15 mouse cellular contexts compared by ENCODE assay signal in genomic region chr1:103762745-103763144, GRCm38 (mm10).
DNase-seq lines count a peak whose midpoint lies in the region; ATAC-seq and TF ChIP-seq lines count a peak whose summit lies in the region.
"Had no signal": no experiment of that assay in that cellular context is flagged by ENCODE, and none has a peak within 500 bp of the region (broad histone marks: within the 10 kb centered on the region; RNA-seq: fewer than 3 reads in every experiment).

No protein-coding gene starts in this region.

- no peaks in the 10 kb centered on the region for H3K79me2 ChIP-seq in liver, adult 2 months (ENCODE audit: control insufficient read depth, insufficient read depth, low read length)

- H3K27ac ChIP-seq in heart, postnatal 0 days (ENCODE audit: low read depth), result no peak overlapping the region
- no peak overlapping the region for H3K27ac ChIP-seq in heart, embryonic 11.5 days (ENCODE audit: low read depth, low read length)
- no peak overlapping the region for H3K27ac ChIP-seq in liver, adult 2 months (replicated peaks; ENCODE audit: insufficient read depth, low read depth, low read length)
- no peak overlapping the region for H3K27ac ChIP-seq in liver, embryonic 12.5 days
- H3K27ac ChIP-seq in ES-E14 (ENCODE audit: insufficient read depth, low read depth, low read length, poor library complexity, severe bottlenecking), result no peak overlapping the region
- no peak overlapping the region for H3K27ac ChIP-seq in embryonic facial prominence, embryonic 14.5 days (replicated peaks; ENCODE audit: low read depth, low read length)
- H3K27ac ChIP-seq: neural tube, embryonic 13.5 days had no signal

- no peaks in the 10 kb centered on the region for H3K36me3 ChIP-seq in heart, postnatal 0 days (replicated peaks; ENCODE audit: control insufficient read depth, insufficient read depth, low read length)
- no peaks in the 10 kb centered on the region for H3K36me3 ChIP-seq in heart, embryonic 11.5 days (ENCODE audit: control insufficient read depth, insufficient read depth, low read length)
- no peaks in the 10 kb centered on the region for H3K36me3 ChIP-seq in liver, adult 2 months (ENCODE audit: control insufficient read depth, insufficient read depth, low read length)
- no peaks in the 10 kb centered on the region for H3K36me3 ChIP-seq in liver, embryonic 12.5 days
- H3K36me3 ChIP-seq in ES-E14 (ENCODE audit: control insufficient read depth, insufficient read depth, low read length, poor library complexity, severe bottlenecking), result no peaks in the 10 kb centered on the region
- H3K36me3 ChIP-seq in embryonic facial prominence, embryonic 14.5 days (ENCODE audit: control insufficient read depth, insufficient read depth, low read length), result no peaks in the 10 kb centered on the region
- H3K36me3 ChIP-seq: neural tube, embryonic 13.5 days had no signal

- no peak overlapping the region for H3K9ac ChIP-seq in heart, postnatal 0 days (replicated peaks; ENCODE audit: low read depth, low read length)
- H3K9ac ChIP-seq in heart, embryonic 11.5 days (ENCODE audit: low read depth, low read length), result no peak overlapping the region
- no peak overlapping the region for H3K9ac ChIP-seq in liver, adult 2 months (ENCODE audit: low read depth, low read length)
- no peak overlapping the region for H3K9ac ChIP-seq in liver, embryonic 12.5 days
- no peak overlapping the region for H3K9ac ChIP-seq in ES-E14 (ENCODE audit: insufficient read depth, low read depth, low read length, poor library complexity, severe bottlenecking)
- no peak overlapping the region for H3K9ac ChIP-seq in embryonic facial prominence, embryonic 14.5 days (ENCODE audit: low read depth, low read length)
- H3K9ac ChIP-seq: lung, embryonic 14.5 days; neural tube, embryonic 13.5 days had no signal

- no peaks in the 10 kb centered on the region for H3K4me1 ChIP-seq in heart, postnatal 0 days (ENCODE audit: control insufficient read depth, insufficient read depth)
- H3K4me1 ChIP-seq in heart, embryonic 11.5 days (ENCODE audit: control insufficient read depth, insufficient read depth, low read length), result no peaks in the 10 kb centered on the region
- H3K4me1 ChIP-seq in liver, adult 2 months (ENCODE audit: control insufficient read depth, insufficient read depth, low read length), result peaks cover 6% of the 10 kb centered on the region
- H3K4me1 ChIP-seq in liver, embryonic 12.5 days, result no peaks in the 10 kb centered on the region
- no peaks in the 10 kb centered on the region for H3K4me1 ChIP-seq in ES-E14 (ENCODE audit: control insufficient read depth in 2 of 2, insufficient read depth in 2 of 2, low read length in 2 of 2, poor library complexity in 1 of 2)
- H3K4me1 ChIP-seq in embryonic facial prominence, embryonic 14.5 days (ENCODE audit: control insufficient read depth, insufficient read depth, low read length), result no peaks in the 10 kb centered on the region
- H3K4me1 ChIP-seq: neural tube, embryonic 13.5 days had no signal

- no peak overlapping the region for H3K4me2 ChIP-seq in heart, postnatal 0 days (ENCODE audit: low read depth, low read length)
- no peak overlapping the region for H3K4me2 ChIP-seq in heart, embryonic 11.5 days
- H3K4me2 ChIP-seq in liver, embryonic 12.5 days, result no peak overlapping the region
- no peak overlapping the region for H3K4me2 ChIP-seq in embryonic facial prominence, embryonic 14.5 days (ENCODE audit: low read depth, low read length)
- H3K4me2 ChIP-seq: lung, embryonic 14.5 days; neural tube, embryonic 13.5 days had no signal

- no peaks in the 10 kb centered on the region for H3K9me3 ChIP-seq in heart, postnatal 0 days (replicated peaks; ENCODE audit: control insufficient read depth, low read length)
- no peaks in the 10 kb centered on the region for H3K9me3 ChIP-seq in heart, embryonic 11.5 days (replicated peaks; ENCODE audit: control insufficient read depth, low read length)
- H3K9me3 ChIP-seq in liver, embryonic 12.5 days (replicated peaks), result no peaks in the 10 kb centered on the region
- no peaks in the 10 kb centered on the region for H3K9me3 ChIP-seq in ES-E14 (ENCODE audit: control insufficient read depth, insufficient read depth, low read depth, low read length)
- H3K9me3 ChIP-seq in embryonic facial prominence, embryonic 14.5 days (ENCODE audit: control insufficient read depth, low read length), result no peaks in the 10 kb centered on the region
- H3K9me3 ChIP-seq: neural tube, embryonic 13.5 days had no signal

- no peak for ATAC-seq in heart, postnatal 0 days (ENCODE audit: insufficient read depth, low read depth)
- no peak for ATAC-seq in heart, embryonic 11.5 days (replicated peaks; ENCODE audit: insufficient number of reproducible peaks, low FRiP score, low TSS enrichment)
- ATAC-seq in liver, embryonic 12.5 days, result no peak
- no peak for ATAC-seq in embryonic facial prominence, embryonic 14.5 days (ENCODE audit: low read depth)
- ATAC-seq: CD4-positive, CD25-positive, alpha-beta regulatory T cell, adult 4 months had no signal

- H3K4me3 ChIP-seq in heart, postnatal 0 days (ENCODE audit: low read depth, low read length), result no peak overlapping the region
- no peak overlapping the region for H3K4me3 ChIP-seq in heart, embryonic 11.5 days (ENCODE audit: low read depth, low read length)
- H3K4me3 ChIP-seq in liver, adult 2 months (ENCODE audit: insufficient read depth, low read depth, low read length), result no peak overlapping the region
- H3K4me3 ChIP-seq in liver, embryonic 12.5 days, result no peak overlapping the region
- no peak overlapping the region for H3K4me3 ChIP-seq in ES-E14 (ENCODE audit: insufficient read depth in 1 of 2, low read depth in 1 of 2, low read length in 2 of 2, poor library complexity in 1 of 2, severe bottlenecking in 1 of 2)
- H3K4me3 ChIP-seq in embryonic facial prominence, embryonic 14.5 days (ENCODE audit: low read depth, low read length), result no peak overlapping the region
- H3K4me3 ChIP-seq: erythroblast, embryonic 14.5 days; neural tube, embryonic 13.5 days had no signal

- DNase-seq in heart, postnatal 0 days (ENCODE audit: low spot score), result no peak
- peak; percentile 45 for DNase-seq in liver, adult 2 months (ENCODE audit: extremely low read depth, low read depth, low spot score)
- peak; percentile 36 for DNase-seq in ES-E14 (ENCODE audit: low read depth, low spot score)
- DNase-seq in embryonic facial prominence, embryonic 14.5 days (ENCODE audit: low spot score), result peak; percentile 1
- no peak for DNase-seq in heart, adult 9 months (ENCODE audit: low spot score in 2 of 2)
- no peak for DNase-seq in lung, adult 18-20 months
- DNase-seq: cerebellum, adult 9-10 months; gastrocnemius, postnatal 36 days; kidney, postnatal 10 days; lung, embryonic 14.5 days had no signal

- H3K27me3 ChIP-seq in heart, postnatal 0 days (ENCODE audit: control insufficient read depth, insufficient read depth, low read length), result no peaks in the 10 kb centered on the region
- no peaks in the 10 kb centered on the region for H3K27me3 ChIP-seq in heart, embryonic 11.5 days (ENCODE audit: control insufficient read depth, insufficient read depth, low read length)
- no peaks in the 10 kb centered on the region for H3K27me3 ChIP-seq in liver, adult 2 months (ENCODE audit: control insufficient read depth, insufficient read depth, low read length)
- no peaks in the 10 kb centered on the region for H3K27me3 ChIP-seq in liver, embryonic 12.5 days (replicated peaks)
- no peaks in the 10 kb centered on the region for H3K27me3 ChIP-seq in embryonic facial prominence, embryonic 14.5 days (replicated peaks; ENCODE audit: control insufficient read depth, insufficient read depth, low read length)
- H3K27me3 ChIP-seq: neural tube, embryonic 13.5 days had no signal

- 34% methylated on average over 3 of the region's 3 CpGs for WGBS in heart, postnatal 0 days
- 42% methylated on average over 3 of the region's 3 CpGs for whole genome bisulfite sequencing in heart, embryonic 11.5 days (ENCODE audit: insufficient replicate concordance)
- WGBS in liver, adult 2 months, result 44% methylated on average over 3 of the region's 3 CpGs
- 33% methylated on average over 3 of the region's 3 CpGs for WGBS in liver, embryonic 12.5 days (ENCODE audit: insufficient replicate concordance)
- WGBS in embryonic facial prominence, embryonic 14.5 days, result 49% methylated on average over 3 of the region's 3 CpGs

- TF ChIP-seq CTCF in heart, postnatal 0 days (IDR thresholded peaks at IDR 0.05; ENCODE audit: low read depth), result peak; percentile 19; the same call in 1 of the 2 replicates
- peak; percentile 33; the same call in 1 of the 2 replicates for TF ChIP-seq CTCF in liver, adult 2 months (IDR thresholded peaks at IDR 0.05; ENCODE audit: low read depth, low read length)

- TF ChIP-seq POLR2A in liver, adult 2 months (IDR thresholded peaks at IDR 0.05; ENCODE audit: extremely low read depth, insufficient read depth, low read length), result no peak

- in situ Hi-C loops in ES-E14 (cut with MboI; ENCODE audit: low sequenced_read_pairs in 2 of 2, unreplicated experiment in 2 of 2), result no loop called here

- TF ChIP-seq EP300 in heart, postnatal 0 days (IDR thresholded peaks at IDR 0.05; ENCODE audit: low read depth), result no peak

TF ChIP-seq in ES-E14, 5 proteins besides CTCF, POLR2A, EP300 and RAD21:
- TF ChIP-seq ZNF384 (IDR thresholded peaks at IDR 0.05; ENCODE audit: low read depth, low read length), result no peak
- TF ChIP-seq HCFC1 (IDR thresholded peaks at IDR 0.05; ENCODE audit: borderline replicate concordance, insufficient read depth, low read length), result no peak
- no peak for TF ChIP-seq CHD2 (IDR thresholded peaks at IDR 0.05; ENCODE audit: low read depth, low read length)
- TF ChIP-seq ZC3H11A (IDR thresholded peaks at IDR 0.05; ENCODE audit: borderline replicate concordance, low read depth, low read length), result peak; percentile 61
TF ChIP-seq in ES-E14: peak in this region for 1.

Comparison
In these comparisons a context has a peak if more than half of its experiments do, and no peak if none do; other contexts are left out.
1. DNase-seq: peak in liver, adult 2 months (single experiment), ES-E14 (single experiment) and embryonic facial prominence, embryonic 14.5 days (single experiment); none in heart, postnatal 0 days (single experiment), heart, adult 9 months (0 of 2) and lung, adult 18-20 months (0 of 2).